ENCODE assay signal across 23 mouse cellular contexts in genomic region chr1:35527750-35528476, GRCm38 (mm10).
DNase-seq lines count a peak whose midpoint lies in the region; ATAC-seq lines count a peak whose summit lies in the region.
"Had no signal": no experiment of that assay in that cellular context is flagged by ENCODE, and none has a peak within 500 bp of the region (broad histone marks: within the 10 kb centered on the region; RNA-seq: fewer than 3 reads in every experiment).

No protein-coding gene starts in this region.

- no peaks in the 10 kb centered on the region for H3K9me3 ChIP-seq in kidney, embryonic 14.5 days (ENCODE audit: control insufficient read depth, low read length)
- H3K9me3 ChIP-seq in kidney, embryonic 16.5 days (ENCODE audit: low read length) = no peaks in the 10 kb centered on the region
- no peaks in the 10 kb centered on the region for H3K9me3 ChIP-seq in neural tube, embryonic 14.5 days (ENCODE audit: control insufficient read depth, low read length)
- H3K9me3 ChIP-seq: embryonic facial prominence, embryonic 13.5 days; heart, embryonic 15.5 days; liver, embryonic 12.5 days had no signal

- H3K36me3 ChIP-seq in kidney, embryonic 14.5 days (ENCODE audit: control insufficient read depth, insufficient read depth, low read length) = no peaks in the 10 kb centered on the region
- H3K36me3 ChIP-seq in kidney, embryonic 16.5 days (ENCODE audit: insufficient read depth, low read length) = no peaks in the 10 kb centered on the region
- no peaks in the 10 kb centered on the region for H3K36me3 ChIP-seq in neural tube, embryonic 14.5 days (ENCODE audit: control insufficient read depth, insufficient read depth, low read length)
- H3K36me3 ChIP-seq: embryonic facial prominence, embryonic 13.5 days; heart, embryonic 15.5 days; liver, embryonic 12.5 days had no signal

- H3K4me1 ChIP-seq in kidney, embryonic 14.5 days (ENCODE audit: control insufficient read depth, insufficient read depth, low read length) = 0 out of 2 replicates have a peak, but pooled peaks cover 3% of the 10 kb centered on the region
- H3K4me1 ChIP-seq in kidney, embryonic 16.5 days (ENCODE audit: insufficient read depth, low read length) = no peaks in the 10 kb centered on the region; the same call in 1 of the 2 replicates
- peaks cover 11% of the 10 kb centered on the region; the same call in 1 of the 2 replicates for H3K4me1 ChIP-seq in neural tube, embryonic 14.5 days (ENCODE audit: control insufficient read depth, insufficient read depth, low read length)
- H3K4me1 ChIP-seq: embryonic facial prominence, embryonic 13.5 days; heart, embryonic 15.5 days; liver, embryonic 12.5 days had no signal

- H3K27me3 ChIP-seq in kidney, embryonic 14.5 days (ENCODE audit: control insufficient read depth, insufficient read depth, low read length) = no peaks in the 10 kb centered on the region
- no peaks in the 10 kb centered on the region for H3K27me3 ChIP-seq in kidney, embryonic 16.5 days (ENCODE audit: insufficient read depth, low read length)
- H3K27me3 ChIP-seq in neural tube, embryonic 14.5 days (ENCODE audit: control insufficient read depth, insufficient read depth, low read length) = no peaks in the 10 kb centered on the region
- H3K27me3 ChIP-seq: embryonic facial prominence, embryonic 13.5 days; heart, embryonic 15.5 days; liver, embryonic 12.5 days had no signal

- 41% methylated on average over 12 of the region's 12 CpGs for WGBS in kidney, embryonic 14.5 days
- 38% methylated on average over 12 of the region's 12 CpGs for WGBS in kidney, embryonic 16.5 days
- 34% methylated on average over 12 of the region's 12 CpGs for WGBS in neural tube, embryonic 14.5 days

- ATAC-seq in kidney, embryonic 14.5 days (ENCODE audit: low FRiP score, low TSS enrichment) = peak; percentile 63
- ATAC-seq in kidney, embryonic 16.5 days (ENCODE audit: low FRiP score, low TSS enrichment) = peak; percentile 58
- peak; percentile 86 for ATAC-seq in neural tube, embryonic 14.5 days (ENCODE audit: low read depth)
- ATAC-seq: forebrain, embryonic 16.5 days; liver, embryonic 12.5 days had no signal

- H3K4me3 ChIP-seq in kidney, embryonic 14.5 days (ENCODE audit: low read length) = no peak overlapping the region
- no peak overlapping the region for H3K4me3 ChIP-seq in kidney, embryonic 16.5 days (ENCODE audit: low read length)
- H3K4me3 ChIP-seq in neural tube, embryonic 14.5 days (ENCODE audit: low read depth, low read length) = no peak overlapping the region
- H3K4me3 ChIP-seq: embryonic facial prominence, embryonic 13.5 days; gastrocnemius, adult 2 months; heart, adult 2 months; heart, embryonic 15.5 days; liver, embryonic 12.5 days had no signal

- peak; percentile 24 for DNase-seq in embryo, embryonic 11.5 days (ENCODE audit: low read depth, low spot score)
- DNase-seq in embryo, embryonic 9.5 days (ENCODE audit: extremely low spot score) = no peak
- no peak for DNase-seq in kidney, adult 8-10 months
- no peak for DNase-seq in adrenal gland, adult 8-10 months
- DNase-seq in adrenal gland, postnatal 4 days (ENCODE audit: low spot score in 2 of 2) = no peak
- DNase-seq: adrenal gland, adult 2 months; cerebellum, adult 11 months; cerebellum, postnatal 36 days; gastrocnemius, adult 2 months; heart, adult 2 months; left cerebral cortex, postnatal 4 days; lung, embryonic 14.5 days; midbrain, embryonic 14.5 days; right cerebral cortex, postnatal 4 days; thymus, postnatal 36 days had no signal

- H3K9ac ChIP-seq in kidney, embryonic 14.5 days (ENCODE audit: low read depth, low read length) = no peak overlapping the region
- no peak overlapping the region for H3K9ac ChIP-seq in kidney, embryonic 16.5 days (replicated peaks; ENCODE audit: low read length)
- no peak overlapping the region for H3K9ac ChIP-seq in neural tube, embryonic 14.5 days (replicated peaks; ENCODE audit: low read depth, low read length)
- H3K9ac ChIP-seq: embryonic facial prominence, embryonic 13.5 days; heart, embryonic 15.5 days; liver, embryonic 12.5 days; lung, embryonic 14.5 days had no signal

- H3K4me2 ChIP-seq in kidney, embryonic 14.5 days (replicated peaks; ENCODE audit: low read depth, low read length) = no peak overlapping the region
- H3K4me2 ChIP-seq in kidney, embryonic 16.5 days (replicated peaks; ENCODE audit: low read depth, low read length) = no peak overlapping the region
- H3K4me2 ChIP-seq in neural tube, embryonic 14.5 days (ENCODE audit: low read depth, low read length) = peak overlapping the region; percentile 11; the same call in 1 of the 2 replicates
- H3K4me2 ChIP-seq: embryonic facial prominence, embryonic 13.5 days; heart, embryonic 15.5 days; liver, embryonic 12.5 days; lung, embryonic 14.5 days had no signal

- no peak overlapping the region for H3K27ac ChIP-seq in kidney, embryonic 14.5 days (ENCODE audit: low read depth, low read length)
- H3K27ac ChIP-seq in kidney, embryonic 16.5 days (ENCODE audit: low read length) = no peak overlapping the region
- H3K27ac ChIP-seq in neural tube, embryonic 14.5 days (ENCODE audit: low read depth, low read length) = peak overlapping the region; percentile 28; the same call in 1 of the 2 replicates
- H3K27ac ChIP-seq: embryonic facial prominence, embryonic 13.5 days; gastrocnemius, adult 2 months; heart, adult 2 months; heart, embryonic 15.5 days; liver, embryonic 12.5 days; macrophage had no signal
